Mouse (Mus musculus): Measurements from ENCODE around the gene Bglap.

DNA sequence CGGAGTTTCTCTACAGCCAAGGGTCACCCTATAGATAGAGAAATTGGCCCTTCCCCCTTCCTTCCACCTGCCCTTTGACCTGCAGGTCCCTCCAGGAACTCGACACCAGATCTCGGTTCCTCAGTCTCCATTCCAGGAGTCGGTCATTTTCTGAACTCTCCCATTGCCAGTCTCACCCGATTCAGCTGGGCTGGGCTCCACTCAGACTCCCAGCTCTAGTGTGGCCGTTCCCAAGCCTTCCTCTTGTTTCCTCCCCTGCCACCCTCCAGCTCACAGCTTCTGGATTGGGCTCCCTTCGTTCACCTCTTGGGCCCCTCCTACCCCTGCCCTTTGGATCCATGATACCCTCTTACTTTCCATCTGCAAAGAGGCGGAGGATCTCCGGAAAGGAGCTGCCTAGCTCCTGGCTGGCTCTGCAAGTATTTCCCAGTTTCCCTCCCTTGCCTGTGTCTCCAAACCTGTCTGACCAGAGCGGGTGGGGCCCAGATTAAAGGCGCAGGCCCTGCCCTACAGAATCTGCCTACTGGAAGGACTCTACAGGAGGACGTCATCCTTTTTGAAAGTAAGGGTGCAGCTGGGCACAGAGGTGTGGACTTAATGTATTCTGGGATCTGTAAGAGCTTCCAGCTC is 50.1 kb downstream of the Bglap start:
- no peak for TF ChIP-seq CTCF (IDR thresholded peaks at IDR 0.05; ENCODE audit: low read depth)
- TF ChIP-seq EP300 (IDR thresholded peaks at IDR 0.05; ENCODE audit: low read depth): no peak
